In the genomic region with DNA sequence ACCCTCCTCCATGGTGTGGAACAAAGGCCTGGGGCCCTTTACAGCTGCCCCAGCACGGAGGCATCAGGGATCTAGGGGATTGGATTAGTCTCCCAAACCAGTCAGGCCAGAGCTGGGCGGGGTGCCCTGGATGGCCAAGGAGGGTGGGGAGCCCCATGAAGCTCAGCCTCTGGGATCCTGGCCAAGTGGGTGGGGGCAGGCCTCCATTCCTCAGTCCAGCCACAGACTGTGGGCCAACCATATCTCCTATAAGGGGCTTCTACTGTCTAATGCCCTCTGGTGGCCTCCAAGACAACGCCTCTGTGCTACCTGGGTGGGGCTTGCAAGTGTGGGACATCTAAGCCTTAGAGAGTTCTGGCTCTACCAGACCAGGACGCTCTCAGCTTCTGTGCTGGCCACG, we compare ENCODE assay signal across 12 mouse cellular contexts. TPM values are rescaled to one million over a fixed set of nuclear protein-coding genes. Genes with fewer than 3 reads are reported as not detected.
DNase-seq lines count a peak whose midpoint lies in the region; ATAC-seq and TF ChIP-seq lines count a peak whose summit lies in the region.
"Had no signal": no experiment of that assay in that cellular context is flagged by ENCODE, and none has a peak within 500 bp of the region (broad histone marks: within the 10 kb centered on the region; RNA-seq: fewer than 3 reads in every experiment).

No protein-coding gene starts in this region.

- peaks cover 30% of the 10 kb centered on the region for H3K4me1 ChIP-seq in liver, adult 2 months (ENCODE audit: control insufficient read depth, insufficient read depth, low read length)
- H3K4me1 ChIP-seq in intestine, embryonic 15.5 days (replicated peaks): peaks cover 34% of the 10 kb centered on the region
- peaks cover 27% of the 10 kb centered on the region for H3K4me1 ChIP-seq in stomach, embryonic 15.5 days

- H3K27me3 ChIP-seq in liver, adult 2 months (ENCODE audit: control insufficient read depth, insufficient read depth, low read length): no peaks in the 10 kb centered on the region
- no peaks in the 10 kb centered on the region for H3K27me3 ChIP-seq in intestine, embryonic 15.5 days (replicated peaks)
- H3K27me3 ChIP-seq in stomach, embryonic 15.5 days (replicated peaks): no peaks in the 10 kb centered on the region
- H3K27me3 ChIP-seq: heart, embryonic 15.5 days had no signal

- 76% methylated on average over 5 of the region's 5 CpGs for WGBS in liver, adult 2 months
- 69% methylated on average over 5 of the region's 5 CpGs for WGBS in intestine, embryonic 15.5 days
- WGBS in stomach, embryonic 15.5 days: 56% methylated on average over 5 of the region's 5 CpGs

- no peak for TF ChIP-seq POLR2A in liver, adult 2 months (IDR thresholded peaks at IDR 0.05; ENCODE audit: extremely low read depth, insufficient read depth, low read length)

- DNase-seq in adrenal gland, postnatal 10 days: peak; percentile 52
- no peak for DNase-seq in adrenal gland, postnatal 4 days (ENCODE audit: low spot score in 2 of 2)
- DNase-seq in liver, adult 2 months (ENCODE audit: extremely low read depth, low read depth, low spot score): peak; percentile 40
- no peak for DNase-seq in liver
- no peak for DNase-seq in spleen, postnatal 14 days (ENCODE audit: low spot score in 2 of 2)
- no peak for DNase-seq in adrenal gland, postnatal 25 days

- peak; percentile 9; the same call in 1 of the 2 replicates for ATAC-seq in intestine, embryonic 15.5 days
- peak; percentile 37 for ATAC-seq in stomach, embryonic 15.5 days (ENCODE audit: insufficient read depth, low FRiP score, low read depth)

- TF ChIP-seq CTCF in liver, adult 2 months (IDR thresholded peaks at IDR 0.05; ENCODE audit: low read depth, low read length): no peak

- no peak overlapping the region for H3K4me3 ChIP-seq in liver, adult 2 months (ENCODE audit: insufficient read depth, low read depth, low read length)
- no peak overlapping the region for H3K4me3 ChIP-seq in intestine, embryonic 15.5 days (replicated peaks)
- no peak overlapping the region for H3K4me3 ChIP-seq in stomach, embryonic 15.5 days (replicated peaks)
- H3K4me3 ChIP-seq: heart, embryonic 15.5 days had no signal

- H3K79me2 ChIP-seq in liver, adult 2 months (ENCODE audit: control insufficient read depth, insufficient read depth, low read length): no peaks in the 10 kb centered on the region

- no peaks in the 10 kb centered on the region for H3K9me3 ChIP-seq in intestine, embryonic 15.5 days
- no peaks in the 10 kb centered on the region for H3K9me3 ChIP-seq in stomach, embryonic 15.5 days
- H3K9me3 ChIP-seq: heart, embryonic 15.5 days; megakaryocyte, embryonic 14.5 days had no signal

- H3K4me2 ChIP-seq in intestine, embryonic 15.5 days (replicated peaks): 0 out of 2 replicates have a peak overlapping the region, but pooled peaks have one; percentile 77
- peak overlapping the region; percentile 91; the same call in 1 of the 2 replicates for H3K4me2 ChIP-seq in stomach, embryonic 15.5 days
- H3K4me2 ChIP-seq: heart, embryonic 15.5 days had no signal

- no peak overlapping the region for H3K27ac ChIP-seq in liver, adult 2 months (replicated peaks; ENCODE audit: insufficient read depth, low read depth, low read length)
- 0 out of 2 replicates have a peak overlapping the region, but pooled peaks have one; percentile 10 for H3K27ac ChIP-seq in intestine, embryonic 15.5 days
- H3K27ac ChIP-seq in stomach, embryonic 15.5 days: peak overlapping the region; percentile 53
- H3K27ac ChIP-seq: heart, embryonic 15.5 days had no signal

- H3K36me3 ChIP-seq in liver, adult 2 months (ENCODE audit: control insufficient read depth, insufficient read depth, low read length): no peaks in the 10 kb centered on the region; the same call in 1 of the 2 replicates
- no peaks in the 10 kb centered on the region for H3K36me3 ChIP-seq in intestine, embryonic 15.5 days
- no peaks in the 10 kb centered on the region for H3K36me3 ChIP-seq in stomach, embryonic 15.5 days
- H3K36me3 ChIP-seq: heart, embryonic 15.5 days had no signal

- H3K9ac ChIP-seq in liver, adult 2 months (ENCODE audit: low read depth, low read length): no peak overlapping the region
- H3K9ac ChIP-seq in intestine, embryonic 15.5 days: no peak overlapping the region
- no peak overlapping the region for H3K9ac ChIP-seq in stomach, embryonic 15.5 days

RNA-seq across cellular contexts. Expression of gene Paxx, which starts 2.0 kb away (rescaled TPM):
- total RNA-seq in adrenal gland, postnatal 10 days (2021): 10 to 100 TPM; 33.1 to 42.3 TPM
- 10 to 100 TPM; 41.0 to 48.5 TPM for total RNA-seq in adrenal gland, postnatal 4 days (2021)
- total RNA-seq in liver, adult 2 months (2014; rRNA removed): 30.6 and 36.8 TPM in 2 replicates
- polyA plus RNA-seq in liver, adult 2 months (2012; rRNA removed): 173 and 181 TPM in 2 replicates
- polyA plus RNA-seq in intestine, embryonic 15.5 days (2015; fragmentation: Nextera tagmentation; extraction: Ambion mirVana): 28.0 and 33.2 TPM in 2 replicates
- 35.3 and 37.4 TPM in 2 replicates for polyA plus RNA-seq in stomach, embryonic 15.5 days (2015; fragmentation: Nextera tagmentation; extraction: Ambion mirVana)
- total RNA-seq in adrenal gland, postnatal 25 days (2021): 32.6 and 41.0 TPM in 2 replicates

RNA-seq across cellular contexts. Expression of gene Clic3, which starts 2.3 kb away (rescaled TPM):
- under 1 TPM; 0.90 to 0.91 TPM for total RNA-seq in adrenal gland, postnatal 10 days (2021)
- 1 to 10 TPM; 1.4 to 1.7 TPM for total RNA-seq in adrenal gland, postnatal 4 days (2021)
- 0.18 and 0.54 TPM in 2 replicates for total RNA-seq in liver, adult 2 months (2014; rRNA removed)
- 6.2 and 9.2 TPM in 2 replicates for polyA plus RNA-seq in liver, adult 2 months (2012; rRNA removed)
- polyA plus RNA-seq in intestine, embryonic 15.5 days (2015; fragmentation: Nextera tagmentation; extraction: Ambion mirVana): 2.2 and 3.0 TPM in 2 replicates
- polyA plus RNA-seq in stomach, embryonic 15.5 days (2015; fragmentation: Nextera tagmentation; extraction: Ambion mirVana): 11.9 and 26.5 TPM in 2 replicates
- total RNA-seq in adrenal gland, postnatal 25 days (2021): not detected in 2 replicates

RNA-seq across cellular contexts. Expression of gene Ptgds, which starts 10.9 kb away (rescaled TPM):
- total RNA-seq in adrenal gland, postnatal 10 days (2021): 1 to 10 TPM; 3.8 to 3.9 TPM
- 1 to 10 TPM; 3.6 to 6.5 TPM for total RNA-seq in adrenal gland, postnatal 4 days (2021)
- total RNA-seq in liver, adult 2 months (2014; rRNA removed): 7.7 and 8.9 TPM in 2 replicates
- 18.7 and 40.2 TPM in 2 replicates for polyA plus RNA-seq in liver, adult 2 months (2012; rRNA removed)
- polyA plus RNA-seq in intestine, embryonic 15.5 days (2015; fragmentation: Nextera tagmentation; extraction: Ambion mirVana): 4.6 and 5.8 TPM in 2 replicates
- polyA plus RNA-seq in stomach, embryonic 15.5 days (2015; fragmentation: Nextera tagmentation; extraction: Ambion mirVana): 6.8 and 7.5 TPM in 2 replicates
- 3.6 and 3.8 TPM in 2 replicates for total RNA-seq in adrenal gland, postnatal 25 days (2021)

RNA-seq across cellular contexts. Expression of gene Abca2, which starts 30.4 kb away (rescaled TPM):
- 10 to 100 TPM; 21.1 to 27.4 TPM for total RNA-seq in adrenal gland, postnatal 10 days (2021)
- 10 to 100 TPM; 30.4 to 34.3 TPM for total RNA-seq in adrenal gland, postnatal 4 days (2021)
- total RNA-seq in liver, adult 2 months (2014; rRNA removed): 11.1 and 13.4 TPM in 2 replicates
- polyA plus RNA-seq in liver, adult 2 months (2012; rRNA removed): 40.9 and 48.7 TPM in 2 replicates
- 2.8 and 3.7 TPM in 2 replicates for polyA plus RNA-seq in intestine, embryonic 15.5 days (2015; fragmentation: Nextera tagmentation; extraction: Ambion mirVana)
- 3.9 and 4.8 TPM in 2 replicates for polyA plus RNA-seq in stomach, embryonic 15.5 days (2015; fragmentation: Nextera tagmentation; extraction: Ambion mirVana)
- total RNA-seq in adrenal gland, postnatal 25 days (2021): 24.9 and 40.5 TPM in 2 replicates

RNA-seq across cellular contexts. Expression of gene Lcn12, which starts 34.8 kb away (rescaled TPM):
- not detected for total RNA-seq in adrenal gland, postnatal 10 days (2021)
- total RNA-seq in adrenal gland, postnatal 4 days (2021): not detected
- total RNA-seq in liver, adult 2 months (2014; rRNA removed): 0.40 TPM in 1 of 2 replicates, not detected in the other
- 0.25 and 0.27 TPM in 2 replicates for polyA plus RNA-seq in liver, adult 2 months (2012; rRNA removed)
- not detected in 2 replicates for polyA plus RNA-seq in intestine, embryonic 15.5 days (2015; fragmentation: Nextera tagmentation; extraction: Ambion mirVana)
- polyA plus RNA-seq in stomach, embryonic 15.5 days (2015; fragmentation: Nextera tagmentation; extraction: Ambion mirVana): not detected in 2 replicates
- total RNA-seq in adrenal gland, postnatal 25 days (2021): not detected in 2 replicates
- polyA plus RNA-seq: brain, embryonic 14.5 days; heart, embryonic 15.5 days; testis, adult 2 months had no signal

Comparison
In these comparisons a context has a peak if more than half of its experiments do, and no peak if none do; other contexts are left out.
1. DNase-seq: peak in adrenal gland, postnatal 10 days (single experiment) and liver, adult 2 months (single experiment); none in adrenal gland, postnatal 4 days (0 of 2), liver (single experiment), spleen, postnatal 14 days (0 of 2) and adrenal gland, postnatal 25 days (single experiment).